Mouse (Mus musculus): ENCODE measurements around the gene Bri3.
"Not testable (repeated sequence)": the region's sequence is repeated elsewhere in the genome, so short reads cannot be mapped to it uniquely, and the experiment has no call there.

Gene Bri3

DNA sequence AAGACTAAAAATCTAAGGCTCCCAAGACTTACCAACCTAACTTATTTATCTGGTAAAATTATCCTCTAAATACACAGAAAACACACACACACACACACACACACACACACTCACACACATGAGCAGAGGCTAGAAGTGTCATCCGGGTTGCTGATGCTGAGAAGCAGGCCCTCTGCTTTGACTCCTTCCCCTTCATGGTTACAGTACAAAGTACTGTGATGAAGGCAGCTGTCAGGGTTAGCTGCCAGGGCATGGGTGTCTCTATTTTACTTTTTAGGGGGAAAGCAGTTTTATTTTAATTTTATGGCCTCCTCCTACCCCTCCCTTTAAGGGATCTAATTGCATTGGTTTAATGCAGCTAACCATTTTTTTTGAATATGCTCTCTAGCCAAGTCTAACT is 51.1 kb downstream of the Bri3 start:
- no peak for DNase-seq (ENCODE audit: low read depth, low spot score)

DNA sequence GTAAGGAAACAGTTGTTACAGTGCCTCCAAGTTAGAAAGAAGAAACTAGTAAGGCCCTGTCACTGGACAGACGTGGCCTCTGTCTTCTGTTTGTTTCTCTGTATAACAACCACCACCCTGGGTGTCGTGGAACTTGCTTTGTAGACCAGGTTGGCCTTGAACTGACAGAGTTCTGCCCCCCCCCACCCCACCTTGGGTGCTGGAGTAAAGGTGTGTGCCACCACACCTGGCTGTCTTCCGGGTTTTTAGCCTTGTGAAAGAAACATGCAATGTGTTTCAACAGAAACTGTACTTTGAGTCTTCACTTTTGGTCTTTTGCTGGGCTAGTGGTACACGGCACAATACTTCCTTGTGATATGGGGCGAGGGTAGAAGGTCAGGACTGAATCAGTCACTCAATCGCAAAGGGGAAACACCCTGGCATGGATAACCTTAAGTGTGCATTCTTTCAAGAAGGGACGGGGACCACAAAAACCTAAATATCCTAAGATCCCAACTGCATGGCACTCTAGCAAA is 51.9 kb downstream of the Bri3 start:
- no peak for DNase-seq (ENCODE audit: low read depth, low spot score)

DNA sequence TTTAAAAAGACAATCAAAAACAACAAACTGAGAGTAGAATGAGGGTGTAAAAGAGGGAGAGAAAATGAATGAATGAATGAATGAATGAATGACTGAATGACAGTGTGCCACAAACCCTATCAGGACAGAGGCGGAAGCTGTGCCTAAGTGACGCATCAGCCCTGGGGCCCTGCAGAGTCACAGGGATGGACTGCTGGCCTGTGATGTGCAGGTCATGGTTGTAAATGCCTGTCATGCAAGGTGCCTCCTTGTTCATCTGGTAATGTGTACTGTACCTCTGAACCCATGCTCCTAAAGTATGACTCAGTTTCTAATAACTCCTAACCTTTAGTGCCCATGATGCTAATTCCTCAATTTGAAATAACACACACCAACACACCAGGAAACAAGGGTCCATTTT is 58.8 kb downstream of the Bri3 start:
- no peak for DNase-seq (ENCODE audit: low read depth, low spot score)

DNA sequence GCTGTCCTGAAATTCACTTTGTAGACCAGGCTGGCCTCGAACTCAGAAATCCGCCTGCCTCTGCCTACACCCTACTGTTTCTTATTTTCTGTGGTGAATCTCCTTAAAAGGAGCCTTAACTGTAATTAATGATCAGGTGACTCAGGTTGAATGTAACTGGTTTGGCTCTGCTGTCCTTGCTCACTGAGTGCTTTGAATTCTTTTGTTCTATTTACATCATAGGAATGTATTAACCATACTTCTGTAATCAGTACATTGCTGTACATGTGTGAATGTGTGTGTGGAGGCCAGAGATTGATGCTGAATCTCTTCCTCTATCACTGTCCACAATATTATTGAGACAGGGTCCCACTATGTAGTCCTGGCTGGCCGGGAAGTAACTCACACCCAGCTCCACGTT is 64.7 kb downstream of the Bri3 start:
- no peak for DNase-seq (ENCODE audit: low read depth, low spot score)

DNA sequence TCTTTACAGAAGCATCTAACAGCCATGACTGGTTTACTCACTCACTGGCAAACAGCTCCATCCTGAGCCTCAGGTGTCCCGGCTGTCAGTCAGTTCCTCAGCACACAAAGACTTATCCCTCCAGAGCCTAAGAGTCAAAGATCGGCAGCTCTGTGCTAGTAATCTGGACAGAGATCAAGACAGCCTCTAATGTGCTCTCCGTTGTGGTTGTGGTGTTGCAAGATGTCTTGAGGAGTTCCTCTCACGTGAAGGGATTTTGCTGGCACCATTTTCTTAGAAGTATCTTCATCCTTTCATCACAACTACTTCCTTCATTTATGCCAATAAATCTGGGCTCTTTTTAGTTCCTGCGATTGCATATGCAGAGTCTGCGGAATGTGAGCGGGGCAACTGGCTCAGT is 67.9 kb downstream of the Bri3 start:
- no peak for DNase-seq (ENCODE audit: low read depth, low spot score)

DNA sequence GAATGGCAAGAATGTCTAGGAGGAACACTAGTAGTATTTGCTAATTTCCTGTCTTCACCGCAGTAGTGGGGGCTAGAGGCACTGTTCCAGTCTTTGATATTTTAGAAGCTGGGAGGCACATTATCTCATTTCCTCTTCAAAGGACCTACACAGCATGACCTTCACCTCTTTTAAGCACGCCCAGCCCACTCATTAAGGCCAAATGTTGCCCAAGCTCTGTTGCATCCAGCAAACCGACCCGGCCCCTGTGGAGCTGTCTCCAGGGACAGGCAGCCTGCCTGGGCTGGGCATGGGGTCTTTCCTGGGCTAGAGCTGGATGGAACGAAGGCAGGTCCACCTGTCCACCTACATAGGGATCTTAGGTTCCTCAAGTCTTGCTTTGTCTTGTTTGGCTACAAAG is 69.1 kb downstream of the Bri3 start:
- no peak for DNase-seq (ENCODE audit: low read depth, low spot score)

DNA sequence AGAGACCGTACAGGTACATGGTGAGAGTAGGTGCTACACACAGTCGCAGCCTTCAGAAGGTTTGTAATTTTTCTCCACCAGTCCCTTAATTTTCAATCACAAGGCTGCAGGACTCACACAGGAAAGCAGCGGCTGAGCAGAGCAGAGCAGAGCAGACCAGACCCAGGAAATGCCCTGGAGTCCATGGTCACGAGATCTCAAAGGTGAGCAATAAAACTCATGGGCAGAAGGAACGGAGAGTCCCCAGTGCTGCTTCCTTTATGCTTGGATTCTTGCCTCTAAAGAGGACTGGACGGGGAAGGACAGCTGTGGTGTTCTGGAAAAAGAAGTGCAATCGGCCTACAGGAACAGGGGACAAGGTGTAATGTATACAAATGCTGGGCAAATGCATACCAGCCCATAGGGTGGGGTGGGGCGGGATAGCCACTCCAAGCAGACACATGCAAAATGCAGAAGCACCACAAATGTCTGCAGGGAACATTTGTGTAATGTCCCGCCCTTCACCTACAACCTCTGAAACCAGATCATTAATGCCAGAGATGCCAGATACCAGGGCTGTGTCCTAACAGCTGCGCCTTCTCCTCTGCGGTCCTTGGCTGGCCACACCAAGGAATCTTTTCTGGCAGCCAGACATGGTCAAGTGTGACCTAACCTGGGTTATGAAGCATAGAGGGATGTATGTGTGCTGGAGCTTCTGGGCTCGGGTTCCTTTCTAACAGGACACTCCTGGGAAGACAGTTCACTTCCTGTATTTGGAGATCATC is 70.7 kb downstream of the Bri3 start:
- no peak for DNase-seq (ENCODE audit: low read depth, low spot score)

DNA sequence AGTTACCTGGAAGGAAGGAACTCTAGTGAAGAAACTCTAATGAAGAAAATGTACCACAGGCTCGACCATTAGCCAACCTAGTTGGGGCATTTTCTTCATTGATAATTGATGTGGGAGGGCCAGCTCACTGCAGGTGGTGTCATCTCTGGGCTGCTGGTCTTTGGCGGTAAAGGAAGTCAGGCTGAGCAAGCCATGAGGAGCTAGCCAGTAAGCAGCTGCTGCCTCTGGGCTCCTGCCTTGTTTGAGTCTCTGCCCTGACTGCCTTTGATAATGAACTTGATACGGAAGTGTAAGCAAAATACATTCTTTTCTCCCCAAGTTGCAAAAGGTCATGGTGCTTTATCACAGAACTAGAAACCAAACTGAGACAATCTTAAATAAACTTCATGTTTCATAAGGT is 72.2 kb downstream of the Bri3 start:
- DNase-seq (ENCODE audit: low read depth, low spot score), result no peak

DNA sequence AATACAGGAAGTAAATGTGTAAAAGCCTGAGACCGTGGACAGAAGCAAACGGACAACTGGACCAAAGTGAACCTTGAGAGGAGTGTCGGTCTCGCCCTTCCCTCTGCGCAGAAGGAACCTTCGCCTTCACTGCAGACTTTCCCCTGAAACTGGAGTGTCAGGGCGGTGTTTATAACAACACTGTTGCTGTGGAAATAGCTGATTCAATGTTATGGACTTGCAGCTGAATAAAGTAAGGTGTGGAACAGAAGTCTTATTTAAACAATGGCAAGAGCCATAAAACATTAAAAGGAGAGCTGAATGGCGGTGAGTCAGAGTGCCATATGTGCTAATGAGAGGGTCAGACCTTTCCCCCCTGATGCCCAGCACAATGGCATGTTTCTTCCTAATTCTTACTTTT is 73.2 kb downstream of the Bri3 start:
- DNase-seq (ENCODE audit: low read depth, low spot score), result no peak

DNA sequence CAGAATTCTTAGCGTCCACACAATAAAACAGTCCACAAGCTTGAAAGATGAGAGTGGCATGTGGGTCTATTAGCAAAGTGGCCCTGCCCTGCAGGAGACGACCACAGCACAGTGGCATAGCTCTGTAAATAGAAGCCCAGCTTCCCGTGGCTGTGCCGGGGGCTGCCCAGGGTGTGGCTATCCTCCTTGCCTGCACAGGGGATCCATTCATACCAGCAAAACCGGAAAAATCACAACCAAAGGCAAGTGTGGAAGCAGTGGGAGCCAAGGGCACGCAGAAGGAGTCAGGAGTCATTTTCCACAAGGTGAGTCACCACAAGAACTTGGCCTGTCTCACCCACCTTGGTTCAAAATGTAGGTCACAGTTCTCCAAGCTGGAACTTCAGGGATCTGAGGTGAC is 74.0 kb downstream of the Bri3 start:
- DNase-seq (ENCODE audit: low read depth, low spot score), result no peak

DNA sequence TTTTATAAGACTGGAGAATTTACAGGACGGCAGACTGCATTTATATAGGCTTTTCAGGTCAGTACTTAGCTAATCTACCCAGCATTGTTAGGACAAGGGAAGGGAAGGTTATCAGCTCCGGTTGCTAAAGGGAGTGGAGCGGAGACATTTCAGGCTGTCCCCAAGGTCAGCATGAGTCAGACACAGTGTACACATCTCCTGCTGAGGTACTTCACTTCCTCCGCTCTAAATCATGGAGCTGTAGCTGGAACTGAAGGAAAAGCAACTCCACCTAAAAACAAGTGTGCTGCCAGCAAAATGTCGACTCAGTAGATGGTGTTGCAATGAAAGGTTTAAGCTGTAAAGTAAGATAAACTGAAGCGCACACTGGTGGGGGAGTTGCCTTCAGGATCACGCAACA is 77.4 kb downstream of the Bri3 start:
- DNase-seq (ENCODE audit: low read depth, low spot score), result no peak

DNA sequence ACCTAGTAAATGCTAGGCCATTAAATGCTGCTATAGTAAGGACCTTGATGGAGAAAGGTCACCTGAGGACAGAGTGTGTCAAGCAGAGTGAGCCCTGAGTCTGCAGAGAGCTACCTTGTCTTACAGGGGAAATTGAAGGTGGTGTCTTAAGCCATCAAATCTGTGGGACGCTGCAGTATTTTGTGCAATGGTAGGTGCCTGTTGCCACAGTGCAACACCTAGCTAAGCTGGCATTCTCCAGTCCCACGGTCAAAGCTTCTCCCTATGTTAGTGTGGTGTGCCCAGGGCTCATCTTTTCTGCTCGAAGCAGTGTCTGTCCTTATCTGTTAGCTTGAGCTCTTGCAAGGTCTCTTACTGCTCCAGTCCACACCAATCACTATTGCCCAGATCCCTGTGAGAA is 78.5 kb downstream of the Bri3 start:
- DNase-seq (ENCODE audit: low read depth, low spot score), result no peak

DNA sequence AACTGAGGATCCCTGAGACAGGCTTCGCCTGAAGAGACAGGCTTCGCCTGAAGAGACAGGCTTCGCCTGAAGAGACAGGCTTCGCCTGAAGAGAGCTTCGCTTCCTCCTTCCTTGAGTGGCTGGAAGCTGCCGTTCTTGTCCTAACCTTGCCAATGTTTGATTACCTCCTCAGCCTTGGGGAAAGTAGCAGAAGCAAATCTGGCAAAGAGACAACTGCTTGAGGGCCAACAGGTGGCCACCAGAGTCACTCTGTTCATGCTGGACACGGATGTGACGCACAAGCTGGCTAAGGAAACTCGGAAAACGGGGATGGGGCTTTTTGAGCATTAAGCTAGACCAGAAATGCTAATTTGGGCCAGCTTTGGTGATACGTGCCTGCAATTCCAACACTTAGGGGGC is 89.8 kb downstream of the Bri3 start:
- DNase-seq (ENCODE audit: low read depth, low spot score), result no peak

DNA sequence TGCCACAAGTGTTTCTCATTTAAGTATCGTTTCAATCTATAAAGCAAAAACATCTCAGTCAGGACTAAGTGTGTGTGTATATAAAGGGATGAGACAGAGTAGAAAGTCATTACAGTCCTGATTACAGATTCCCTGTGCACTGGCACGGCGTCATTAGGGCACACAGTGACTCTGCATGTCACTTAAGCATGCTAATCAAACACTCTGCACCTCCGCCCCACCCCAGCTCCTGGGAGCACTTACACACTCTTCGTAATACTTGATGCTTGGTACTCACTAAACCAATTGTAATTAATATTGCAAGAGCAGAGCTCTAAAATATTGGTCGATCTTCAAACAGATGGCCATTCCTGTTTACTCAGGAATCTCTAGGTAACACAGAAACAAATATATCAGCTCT is 91.1 kb downstream of the Bri3 start:
- DNase-seq (ENCODE audit: low read depth, low spot score), result not testable (repeated sequence)

DNA sequence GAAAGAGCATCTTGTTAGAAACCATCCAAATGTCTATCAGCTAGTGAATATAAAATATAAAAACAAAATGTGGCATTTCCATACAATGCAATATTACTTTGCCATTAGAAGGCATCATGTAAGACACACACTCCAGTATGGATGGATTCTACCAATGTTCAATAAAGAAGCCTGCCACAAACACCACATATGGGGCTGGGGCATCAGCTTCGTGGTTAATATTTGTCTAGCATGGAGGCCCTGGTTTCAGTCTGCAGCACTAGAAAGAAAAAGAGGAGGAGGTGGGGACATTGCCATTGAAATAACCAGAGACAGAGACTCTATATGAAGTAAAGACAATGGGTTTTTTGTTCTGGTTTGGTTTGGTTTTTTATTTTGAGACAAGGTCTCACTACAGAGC is 94.5 kb downstream of the Bri3 start:
- no peak for DNase-seq (ENCODE audit: low read depth, low spot score)

DNA sequence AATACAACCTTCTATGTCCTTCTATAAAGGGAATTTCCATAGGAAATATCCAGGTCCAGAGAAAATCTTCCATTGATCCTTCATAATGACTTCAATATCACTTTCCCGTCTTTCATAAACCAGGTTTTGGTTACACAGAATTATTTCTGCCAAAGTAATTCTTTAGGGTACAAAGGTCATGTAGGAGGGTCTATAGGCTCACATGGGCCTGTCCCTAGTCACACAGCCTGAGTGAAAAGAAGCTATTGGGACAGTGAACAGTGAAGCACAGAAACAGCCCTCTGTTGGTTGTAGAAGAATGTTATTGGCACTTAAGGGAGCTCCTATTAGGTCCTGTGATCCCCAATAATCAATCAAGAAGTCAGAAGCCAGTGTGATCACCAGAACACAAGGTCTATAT is 96.8 kb downstream of the Bri3 start:
- DNase-seq (ENCODE audit: low read depth, low spot score), result no peak

DNA sequence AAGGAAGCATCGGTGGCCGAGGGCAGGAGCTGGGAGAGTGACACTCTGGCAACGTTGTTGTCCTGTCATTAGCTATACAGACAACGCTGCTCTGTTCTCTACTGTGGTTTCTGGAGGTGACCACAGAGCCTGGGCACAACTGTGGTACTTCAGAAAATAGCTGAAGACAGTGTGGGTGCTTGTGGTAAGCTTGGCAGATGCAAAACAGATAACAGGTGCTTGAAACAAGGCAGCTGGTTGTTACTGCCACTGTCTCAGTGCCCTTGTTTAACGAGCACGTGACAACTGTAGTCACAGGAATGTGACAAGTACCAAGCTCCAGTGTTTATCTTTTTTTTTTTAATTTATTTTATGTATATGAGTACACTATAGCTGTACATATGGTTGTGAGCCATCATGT is 100.4 kb downstream of the Bri3 start:
- DNase-seq (ENCODE audit: low read depth, low spot score), result no peak

DNA sequence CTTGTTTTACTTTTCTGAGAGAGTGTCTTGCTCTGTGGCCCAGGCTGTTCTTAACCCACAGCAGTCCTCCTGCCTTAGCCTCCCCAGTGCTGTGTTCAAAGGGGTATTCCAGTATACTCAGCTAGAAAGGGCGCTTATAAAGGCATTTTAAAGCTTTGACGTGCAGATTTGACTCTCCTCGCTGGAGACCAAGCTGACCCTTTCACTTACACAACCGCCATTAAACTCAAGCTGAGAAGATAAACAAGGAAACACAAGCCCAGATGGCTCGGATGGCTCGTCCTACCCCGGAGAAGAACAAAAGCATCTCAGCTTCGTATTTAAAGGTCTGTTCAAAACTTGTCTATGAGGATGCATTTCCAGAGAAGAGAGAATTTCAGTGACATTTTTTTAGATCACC is 106.9 kb downstream of the Bri3 start:
- DNase-seq (ENCODE audit: low read depth, low spot score), result no peak

DNA sequence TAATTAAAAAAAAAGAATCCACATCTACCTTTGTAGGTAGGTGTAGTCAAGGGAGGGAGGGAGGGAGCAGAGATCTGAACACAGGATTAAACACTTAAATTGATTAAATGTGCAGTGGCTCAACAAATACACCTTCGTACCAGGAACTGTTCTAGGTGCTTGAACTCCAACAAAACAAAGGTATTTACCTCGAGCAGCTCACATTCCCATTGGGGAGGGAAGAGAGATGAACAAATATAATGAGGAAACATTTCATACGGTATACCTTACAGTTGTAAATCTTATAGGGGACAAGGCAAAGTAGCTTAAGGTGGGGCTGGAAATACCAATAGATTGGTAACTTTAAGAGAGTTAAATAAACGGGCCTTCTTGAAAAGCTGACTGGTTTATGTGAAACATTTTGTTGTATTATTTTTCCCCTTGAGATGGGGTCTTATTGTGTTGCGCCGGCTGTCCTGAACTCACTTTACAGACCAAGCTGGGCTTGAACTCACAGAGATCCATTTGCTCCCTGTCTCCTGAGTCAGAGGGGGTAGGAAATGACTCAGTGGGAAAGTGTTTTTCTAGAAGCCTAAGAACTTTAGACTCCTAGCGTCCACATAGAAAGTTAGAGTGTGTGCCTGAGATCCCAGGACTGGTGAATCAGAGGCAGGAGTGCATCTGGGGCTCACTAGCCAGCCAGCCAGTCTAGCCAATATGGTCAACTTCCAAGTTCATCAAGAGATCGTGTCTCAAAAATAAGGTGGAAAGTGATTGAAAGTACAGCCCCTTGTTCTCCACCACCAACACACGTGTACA is 108.2 kb downstream of the Bri3 start:
- no peak for DNase-seq (ENCODE audit: low read depth, low spot score)

DNA sequence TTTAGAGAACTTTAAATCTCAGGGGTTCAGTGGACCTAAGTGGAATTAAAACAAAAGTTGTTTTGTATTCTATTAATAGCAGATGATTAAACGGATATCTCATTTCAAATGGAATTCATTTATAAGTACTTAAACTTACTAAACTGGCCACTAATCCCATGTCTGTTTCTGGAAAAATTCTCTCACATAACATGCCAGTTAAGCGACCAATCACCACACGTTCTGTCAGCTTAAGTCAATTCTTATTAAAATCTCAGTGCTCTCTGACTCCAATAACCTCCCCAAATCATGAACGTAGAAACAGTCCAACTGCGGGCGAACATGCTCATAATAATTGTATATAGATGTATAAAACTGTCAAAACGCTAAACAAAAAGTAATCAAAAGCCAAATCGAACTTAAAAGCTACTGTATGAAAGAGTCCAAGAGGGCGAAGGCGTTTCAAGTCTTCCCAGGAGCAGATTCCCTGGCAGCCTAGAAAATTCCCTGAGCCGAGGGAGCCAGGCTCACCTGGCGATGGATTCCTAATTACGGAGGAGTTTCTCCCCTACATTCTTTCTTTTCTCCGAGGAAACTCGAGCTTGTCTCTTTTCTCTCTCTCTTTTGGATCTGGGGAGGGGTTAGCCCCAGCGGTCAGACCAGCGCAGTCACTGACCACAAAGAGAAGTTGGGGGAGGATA is 112.7 kb downstream of the Bri3 start:
- DNase-seq (ENCODE audit: low read depth, low spot score), result no peak

DNA sequence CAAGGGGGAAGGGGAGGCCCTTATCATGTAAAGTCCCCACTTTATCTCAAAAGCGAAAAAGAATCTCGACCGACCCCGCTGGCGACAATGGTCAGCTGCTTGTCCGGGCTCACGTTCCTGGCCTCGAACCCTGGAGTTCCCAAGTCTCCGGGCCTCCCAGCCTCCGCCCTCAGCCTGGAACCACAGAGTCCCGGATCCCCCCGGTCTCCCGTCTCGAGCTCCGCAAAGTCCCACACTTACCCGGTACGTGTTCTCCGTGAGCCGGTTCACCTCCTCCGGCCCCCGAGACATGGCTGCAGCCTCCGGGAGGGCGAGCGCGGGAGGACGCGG is 113.3 kb downstream of the Bri3 start:
- DNase-seq (ENCODE audit: low read depth, low spot score), result no peak

DNA sequence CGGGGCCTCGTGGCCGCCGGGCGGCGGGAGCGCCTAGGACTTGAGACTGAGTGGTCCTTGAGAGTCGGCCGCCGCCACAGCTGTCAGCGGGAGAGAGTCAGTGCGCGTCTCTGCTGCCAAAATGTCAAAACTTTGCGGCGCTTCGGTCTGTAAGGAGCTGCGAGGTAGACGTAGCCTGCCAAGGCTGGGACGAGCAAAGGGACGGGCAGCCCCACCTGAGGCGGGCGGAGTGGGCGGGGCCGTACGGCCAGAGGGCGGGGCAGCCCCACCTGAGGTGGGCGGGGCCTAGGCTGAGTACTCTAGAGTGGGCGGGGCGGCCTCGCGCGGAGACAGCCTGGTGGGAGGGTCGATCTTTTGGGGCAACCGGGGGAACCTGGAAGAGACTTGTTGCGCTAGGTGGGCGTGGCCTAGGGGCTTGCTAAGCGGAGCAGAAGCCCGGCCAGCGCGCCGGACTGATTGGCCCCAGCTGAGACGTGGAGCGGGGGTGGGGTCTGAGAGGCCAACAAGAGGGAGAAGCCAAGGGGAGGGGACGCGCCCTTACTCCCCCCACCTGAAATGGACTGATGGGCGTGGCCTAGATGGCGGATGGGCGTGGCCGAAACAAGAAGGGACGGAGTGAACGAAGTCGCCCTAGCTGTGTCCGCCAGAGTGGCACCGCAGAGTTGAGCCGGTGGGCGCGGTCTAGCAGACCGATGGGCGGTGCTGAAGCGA is 113.8 kb downstream of the Bri3 start, which contains the start of gene Baiap2l1:
Baiap2l1 (minus strand) TSS at position 232 of the 711 bp plus-strand sequence.
- no peak for DNase-seq (ENCODE audit: low read depth, low spot score)
